Mouse (Mus musculus) myocyte (in vitro differentiated cells): ENCODE measurements around the gene Pdrg1.

Source experiments
- E2F4 ChIP-seq: IDR thresholded peaks from one replicate; pipeline ENCODE4 v1.6.1; 2011; ENCODE audit warnings: mild to moderate bottlenecking, control low read depth, moderate library complexity; ENCODE audit not compliant: insufficient read depth
- POLR2A ChIP-seq: IDR thresholded peaks from one replicate; pipeline ENCODE4 v1.6.1; 2011; ENCODE audit warnings: low read depth, mild to moderate bottlenecking, control low read depth, moderate library complexity; ENCODE audit not compliant: insufficient read length
- POLR2AphosphoS2 ChIP-seq: IDR thresholded peaks from one replicate; pipeline ENCODE4 v1.6.1; 2011; ENCODE audit warnings: low read depth, control low read depth; ENCODE audit not compliant: insufficient read length

DNA sequence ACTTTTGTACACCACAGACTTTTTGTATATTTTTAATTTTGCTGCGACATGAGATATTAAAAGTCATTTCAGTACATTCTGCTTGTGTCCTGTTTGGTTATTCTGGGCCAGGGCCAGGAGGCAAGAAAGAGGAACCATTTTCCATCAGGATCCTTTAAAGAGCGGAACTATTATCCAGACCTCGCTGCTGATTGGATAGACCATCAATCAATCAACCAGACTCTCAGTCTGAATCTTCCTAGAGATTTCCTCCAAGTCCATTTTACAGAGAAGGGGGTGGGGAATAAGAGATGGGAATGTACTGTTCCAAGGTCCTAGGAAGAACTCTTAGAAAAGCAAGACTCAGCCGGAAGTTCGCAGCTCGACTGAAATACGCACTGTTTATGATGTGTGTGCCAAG, 45.0 kb upstream of the Pdrg1 start:
- TF ChIP-seq POLR2A (no peak), POLR2AphosphoS2 (no peak), E2F4 (no peak)
